Mouse (Mus musculus) urinary bladder, postnatal 4 days (tissue): ENCODE measurements around the gene Nlgn1.

Experiments
- DNase-seq, 2 experiments: peaks; one replicate each; pipeline ENCODE4 v3.0.0; 2021 to 2022; ENCODE audit warnings: low spot score in 2 of 2

Nlgn1 gene

GRCm38 (mm10) chr3:26201410-26201809 lies 130.8 kb downstream of the Nlgn1 start:
- no peak for DNase-seq

GRCm38 (mm10) chr3:26194970-26195369 lies 137.3 kb downstream of the Nlgn1 start:
- DNase-seq = no peak

- DNase-seq = no peak
Observed at GRCm38 (mm10) chr3:26181013-26181412, 151.2 kb downstream of the Nlgn1 start.

GRCm38 (mm10) chr3:26175371-26175770 lies 156.9 kb downstream of the Nlgn1 start:
- DNase-seq = no peak

- no peak for DNase-seq
Observed at GRCm38 (mm10) chr3:26174257-26174656, 158.0 kb downstream of the Nlgn1 start.

- no peak for DNase-seq
Observed at GRCm38 (mm10) chr3:26173613-26174012, 158.6 kb downstream of the Nlgn1 start.

GRCm38 (mm10) chr3:26166711-26167110 lies 165.5 kb downstream of the Nlgn1 start:
- no peak for DNase-seq

GRCm38 (mm10) chr3:26153782-26154181 lies 178.5 kb downstream of the Nlgn1 start:
- DNase-seq = peak in 1 of 2 experiments; percentile 62

- DNase-seq = no peak
Observed at GRCm38 (mm10) chr3:26153036-26153741, 179.1 kb downstream of the Nlgn1 start.

- no peak for DNase-seq
Observed at GRCm38 (mm10) chr3:26152510-26153035, 179.7 kb downstream of the Nlgn1 start.

- no peak for DNase-seq
Observed at GRCm38 (mm10) chr3:26151351-26152020, 180.8 kb downstream of the Nlgn1 start.

- DNase-seq = no peak
Observed at GRCm38 (mm10) chr3:26146174-26146573, 186.1 kb downstream of the Nlgn1 start.

GRCm38 (mm10) chr3:26145441-26145840 lies 186.8 kb downstream of the Nlgn1 start:
- no peak for DNase-seq

GRCm38 (mm10) chr3:26141590-26141989 lies 190.7 kb downstream of the Nlgn1 start:
- no peak for DNase-seq

- DNase-seq = no peak
Observed at GRCm38 (mm10) chr3:26134839-26135651, 197.2 kb downstream of the Nlgn1 start.

GRCm38 (mm10) chr3:26130919-26131318 lies 201.3 kb downstream of the Nlgn1 start:
- DNase-seq = no peak

GRCm38 (mm10) chr3:26129455-26129854 lies 202.8 kb downstream of the Nlgn1 start:
- DNase-seq = no peak

GRCm38 (mm10) chr3:26117071-26117470 lies 215.2 kb downstream of the Nlgn1 start:
- no peak for DNase-seq

GRCm38 (mm10) chr3:26106361-26106760 lies 225.9 kb downstream of the Nlgn1 start:
- no peak for DNase-seq

GRCm38 (mm10) chr3:26105528-26105927 lies 226.7 kb downstream of the Nlgn1 start:
- no peak for DNase-seq

- no peak for DNase-seq
Observed at GRCm38 (mm10) chr3:26102271-26102670, 230.0 kb downstream of the Nlgn1 start.

- DNase-seq = no peak
Observed at GRCm38 (mm10) chr3:26095551-26095950, 236.7 kb downstream of the Nlgn1 start.
